Mouse (Mus musculus): Measurements from ENCODE around the gene Vmn1r230. TPM values are rescaled to one million over a fixed set of nuclear protein-coding genes. Genes with fewer than 3 reads are reported as not detected.

The Vmn1r230 gene
- not detected in 2 replicates for polyA plus RNA-seq (2014; fragmentation: Nextera tagmentation; extraction: Ambion mirVana)

GRCm38 (mm10) chr17:20840144-20840543 is at the start of gene Vmn1r230:
Gene Vmn1r230, plus strand, starts transcription at chr17:20840444.
- no peaks in the 10 kb centered on the region for H3K27me3 ChIP-seq (ENCODE audit: control insufficient read depth, insufficient read depth, low read length)
- no peak within 1 kb of the TSS for H3K27ac ChIP-seq (ENCODE audit: low read depth, low read length)
- H3K4me1 ChIP-seq (replicated peaks; ENCODE audit: control insufficient read depth, insufficient read depth, low read length): no peaks in the 10 kb centered on the region
- 24% methylated on average over 1 of the region's 1 CpGs for WGBS
- ATAC-seq (ENCODE audit: low FRiP score): no peak
- DNase-seq (ENCODE audit: low spot score): no peak
- no peaks in the 10 kb centered on the region for H3K9me3 ChIP-seq (ENCODE audit: control insufficient read depth, low read length)
- H3K4me2 ChIP-seq (replicated peaks; ENCODE audit: low read depth, low read length): no peak within 1 kb of the TSS
- no peak within 1 kb of the TSS for H3K9ac ChIP-seq (ENCODE audit: low read depth, low read length)
- no peak within 1 kb of the TSS for H3K4me3 ChIP-seq (ENCODE audit: low read depth, low read length)
- no peaks in the 10 kb centered on the region for H3K36me3 ChIP-seq (ENCODE audit: control insufficient read depth, insufficient read depth, low read length)

GRCm38 (mm10) chr17:20811255-20811654 is 29.0 kb upstream of the Vmn1r230 start, which contains the start of gene Vmn1r229:
Gene Vmn1r229, plus strand, starts transcription at chr17:20811555.
- H3K36me3 ChIP-seq (ENCODE audit: control insufficient read depth, insufficient read depth, low read length): no peaks in the 10 kb centered on the region
- 84% methylated on average over 1 of the region's 1 CpGs for WGBS
- no peaks in the 10 kb centered on the region for H3K9me3 ChIP-seq (ENCODE audit: control insufficient read depth, low read length)
- no peak within 1 kb of the TSS for H3K9ac ChIP-seq (ENCODE audit: low read depth, low read length)
- no peaks in the 10 kb centered on the region for H3K27me3 ChIP-seq (ENCODE audit: control insufficient read depth, insufficient read depth, low read length)
- H3K27ac ChIP-seq (ENCODE audit: low read depth, low read length): no peak within 1 kb of the TSS
- DNase-seq (ENCODE audit: low spot score) (no peak), ATAC-seq (ENCODE audit: low FRiP score) (no peak)
- H3K4me2 ChIP-seq (replicated peaks; ENCODE audit: low read depth, low read length): no peak within 1 kb of the TSS
- no peak within 1 kb of the TSS for H3K4me3 ChIP-seq (ENCODE audit: low read depth, low read length)
- no peaks in the 10 kb centered on the region for H3K4me1 ChIP-seq (replicated peaks; ENCODE audit: control insufficient read depth, insufficient read depth, low read length)

Other genes starting within 250 kb of the Vmn1r230 start
- 0.06 TPM in 1 of 2 replicates, not detected in the other for gene Vmn2r110, start 244.0 kb upstream of the Vmn1r230 start, polyA plus RNA-seq (2014; fragmentation: Nextera tagmentation; extraction: Ambion mirVana)
- gene Fpr-rs3, start 215.6 kb upstream of the Vmn1r230 start, polyA plus RNA-seq (2014; fragmentation: Nextera tagmentation; extraction: Ambion mirVana): not detected in 2 replicates
- gene Vmn1r226, start 157.6 kb upstream of the Vmn1r230 start, polyA plus RNA-seq (2014; fragmentation: Nextera tagmentation; extraction: Ambion mirVana): not detected in 2 replicates
- gene Vmn1r227, start 110.6 kb upstream of the Vmn1r230 start, polyA plus RNA-seq (2014; fragmentation: Nextera tagmentation; extraction: Ambion mirVana): not detected in 2 replicates
- not detected in 2 replicates for gene Vmn1r228, start 54.3 kb upstream of the Vmn1r230 start, polyA plus RNA-seq (2014; fragmentation: Nextera tagmentation; extraction: Ambion mirVana)
- not detected in 2 replicates for gene Vmn1r229, start 28.9 kb upstream of the Vmn1r230 start, polyA plus RNA-seq (2014; fragmentation: Nextera tagmentation; extraction: Ambion mirVana)
- gene Vmn1r231, start 64.6 kb downstream of the Vmn1r230 start, polyA plus RNA-seq (2014; fragmentation: Nextera tagmentation; extraction: Ambion mirVana): not detected in 2 replicates
- not detected in 2 replicates for gene Vmn1r232, start 79.3 kb downstream of the Vmn1r230 start, polyA plus RNA-seq (2014; fragmentation: Nextera tagmentation; extraction: Ambion mirVana)
- gene Ppp2r1a, start 104.9 kb downstream of the Vmn1r230 start, polyA plus RNA-seq (2014; fragmentation: Nextera tagmentation; extraction: Ambion mirVana): 549 and 551 TPM in 2 replicates
- not detected in 2 replicates for gene Vmn1r233, start 156.0 kb downstream of the Vmn1r230 start, polyA plus RNA-seq (2014; fragmentation: Nextera tagmentation; extraction: Ambion mirVana)
- gene Zfp160, start 168.5 kb downstream of the Vmn1r230 start, polyA plus RNA-seq (2014; fragmentation: Nextera tagmentation; extraction: Ambion mirVana): 17.6 and 19.1 TPM in 2 replicates

All from hindbrain, embryonic 11.5 days (tissue).